Mouse (Mus musculus): ENCODE results near the gene Ldlrad3. TPM values are rescaled to one million over a fixed set of nuclear protein-coding genes. Genes with fewer than 3 reads are reported as not detected.

Gene Ldlrad3
- polyA plus RNA-seq (2015; fragmentation: Nextera tagmentation; extraction: Ambion mirVana): 11.7 and 17.5 TPM in 2 replicates

- Histone ChIP-seq H3K27ac (peak within 1 kb of the TSS; percentile 82), H3K4me2 (peak within 1 kb of the TSS; percentile 87), H3K9ac (peak within 1 kb of the TSS; percentile 74), H3K4me3 (peak within 1 kb of the TSS; percentile 70), H3K4me1 (replicated peaks) (peaks cover 11% of the 10 kb centered on the region), H3K9me3 (replicated peaks) (no peaks in the 10 kb centered on the region), H3K36me3 (no peaks in the 10 kb centered on the region), H3K27me3 (no peaks in the 10 kb centered on the region)
- peak; percentile 96 for ATAC-seq (replicated peaks; ENCODE audit: insufficient number of reproducible peaks, insufficient read depth, low FRiP score, low read depth)
- under 1% methylated on average over 66 of the region's 77 CpGs for WGBS
Observed at GRCm38 (mm10) chr2:102185951-102186561, at the start of gene Ldlrad3. Ldlrad3 (minus strand) TSS chr2:102186385.

GRCm38 (mm10) chr2:102231470-102231869 is 45.3 kb upstream of the Ldlrad3 start:
- H3K9me3 ChIP-seq (replicated peaks): no peaks in the 10 kb centered on the region
- H3K36me3 ChIP-seq: no peaks in the 10 kb centered on the region
- H3K4me3 ChIP-seq: no peak overlapping the region
- H3K9ac ChIP-seq: no peak overlapping the region
- 0 out of 2 replicates have a peak, but pooled peaks cover 4% of the 10 kb centered on the region for H3K27me3 ChIP-seq
- WGBS: 55% methylated on average over 5 of the region's 5 CpGs
- H3K4me2 ChIP-seq: no peak overlapping the region
- peaks cover 6% of the 10 kb centered on the region; the same call in 1 of the 2 replicates for H3K4me1 ChIP-seq (replicated peaks)
- H3K27ac ChIP-seq: no peak overlapping the region
- no peak for ATAC-seq (replicated peaks; ENCODE audit: insufficient number of reproducible peaks, insufficient read depth, low FRiP score, low read depth)

GRCm38 (mm10) chr2:102229126-102229525 is 42.9 kb upstream of the Ldlrad3 start:
- Histone ChIP-seq H3K27me3 (0 out of 2 replicates have a peak, but pooled peaks cover 4% of the 10 kb centered on the region), H3K4me3 (no peak overlapping the region), H3K27ac (no peak overlapping the region), H3K4me1 (replicated peaks) (peaks cover 6% of the 10 kb centered on the region; the same call in 1 of the 2 replicates), H3K36me3 (no peaks in the 10 kb centered on the region), H3K9ac (no peak overlapping the region), H3K4me2 (no peak overlapping the region), H3K9me3 (replicated peaks) (no peaks in the 10 kb centered on the region)
- WGBS: 97% methylated on average over 2 of the region's 2 CpGs
- ATAC-seq (replicated peaks; ENCODE audit: insufficient number of reproducible peaks, insufficient read depth, low FRiP score, low read depth): no peak

GRCm38 (mm10) chr2:102228331-102228730 is 42.1 kb upstream of the Ldlrad3 start:
- ATAC-seq (replicated peaks; ENCODE audit: insufficient number of reproducible peaks, insufficient read depth, low FRiP score, low read depth): no peak

GRCm38 (mm10) chr2:102227839-102228238 is 41.7 kb upstream of the Ldlrad3 start:
- Histone ChIP-seq H3K4me3 (no peak overlapping the region), H3K4me1 (replicated peaks) (peaks cover 6% of the 10 kb centered on the region; the same call in 1 of the 2 replicates), H3K36me3 (no peaks in the 10 kb centered on the region), H3K4me2 (no peak overlapping the region), H3K9me3 (replicated peaks) (no peaks in the 10 kb centered on the region), H3K27me3 (0 out of 2 replicates have a peak, but pooled peaks cover 4% of the 10 kb centered on the region), H3K9ac (no peak overlapping the region), H3K27ac (no peak overlapping the region)
- no peak for ATAC-seq (replicated peaks; ENCODE audit: insufficient number of reproducible peaks, insufficient read depth, low FRiP score, low read depth)
- 89% methylated on average over 8 of the region's 8 CpGs for WGBS

More at GRCm38 (mm10) chr2:102228331-102228730, 42.1 kb upstream of the Ldlrad3 start:
- Histone ChIP-seq H3K36me3 (no peaks in the 10 kb centered on the region), H3K27me3 (0 out of 2 replicates have a peak, but pooled peaks cover 4% of the 10 kb centered on the region), H3K27ac (no peak overlapping the region), H3K9me3 (replicated peaks) (no peaks in the 10 kb centered on the region), H3K4me2 (no peak overlapping the region), H3K9ac (no peak overlapping the region), H3K4me1 (replicated peaks) (peaks cover 6% of the 10 kb centered on the region; the same call in 1 of the 2 replicates), H3K4me3 (no peak overlapping the region)
- 57% methylated on average over 5 of the region's 5 CpGs for WGBS

GRCm38 (mm10) chr2:102226274-102226673 is 40.1 kb upstream of the Ldlrad3 start:
- H3K4me1 ChIP-seq (replicated peaks): peaks cover 3% of the 10 kb centered on the region; the same call in 1 of the 2 replicates
- H3K9ac ChIP-seq: no peak overlapping the region
- ATAC-seq (replicated peaks; ENCODE audit: insufficient number of reproducible peaks, insufficient read depth, low FRiP score, low read depth): no peak
- WGBS: 67% methylated on average over 15 of the region's 15 CpGs
- H3K4me2 ChIP-seq: no peak overlapping the region
- H3K36me3 ChIP-seq: no peaks in the 10 kb centered on the region
- no peak overlapping the region for H3K27ac ChIP-seq
- no peak overlapping the region for H3K4me3 ChIP-seq
- H3K27me3 ChIP-seq: 0 out of 2 replicates have a peak, but pooled peaks cover 4% of the 10 kb centered on the region
- H3K9me3 ChIP-seq (replicated peaks): no peaks in the 10 kb centered on the region

- H3K4me1 ChIP-seq (replicated peaks): 0 out of 2 replicates have a peak, but pooled peaks cover 2% of the 10 kb centered on the region
Observed at GRCm38 (mm10) chr2:102223355-102224128, 37.4 kb upstream of the Ldlrad3 start.

GRCm38 (mm10) chr2:102222749-102223148 is 36.6 kb upstream of the Ldlrad3 start:
- Histone ChIP-seq H3K36me3 (no peaks in the 10 kb centered on the region), H3K4me1 (replicated peaks) (no peaks in the 10 kb centered on the region), H3K9me3 (replicated peaks) (no peaks in the 10 kb centered on the region), H3K9ac (no peak overlapping the region), H3K27me3 (no peaks in the 10 kb centered on the region), H3K27ac (no peak overlapping the region), H3K4me3 (no peak overlapping the region), H3K4me2 (no peak overlapping the region)
- no peak for ATAC-seq (replicated peaks; ENCODE audit: insufficient number of reproducible peaks, insufficient read depth, low FRiP score, low read depth)
- WGBS: 73% methylated on average over 3 of the region's 3 CpGs

More at GRCm38 (mm10) chr2:102223355-102224128, 37.4 kb upstream of the Ldlrad3 start:
- Histone ChIP-seq H3K9ac (no peak overlapping the region), H3K27ac (no peak overlapping the region), H3K4me3 (no peak overlapping the region), H3K27me3 (no peaks in the 10 kb centered on the region), H3K9me3 (replicated peaks) (no peaks in the 10 kb centered on the region), H3K4me2 (no peak overlapping the region), H3K36me3 (no peaks in the 10 kb centered on the region)
- ATAC-seq (replicated peaks; ENCODE audit: insufficient number of reproducible peaks, insufficient read depth, low FRiP score, low read depth): no peak
- WGBS: 20% methylated on average over 11 of the region's 11 CpGs

- H3K4me3 ChIP-seq: no peak overlapping the region
- no peaks in the 10 kb centered on the region for H3K9me3 ChIP-seq (replicated peaks)
- no peak overlapping the region for H3K27ac ChIP-seq
- H3K4me2 ChIP-seq: no peak overlapping the region
- no peaks in the 10 kb centered on the region for H3K36me3 ChIP-seq
- WGBS: 72% methylated on average over 1 of the region's 1 CpGs
- no peaks in the 10 kb centered on the region for H3K27me3 ChIP-seq
- H3K9ac ChIP-seq: no peak overlapping the region
- H3K4me1 ChIP-seq (replicated peaks): no peaks in the 10 kb centered on the region
- ATAC-seq (replicated peaks; ENCODE audit: insufficient number of reproducible peaks, insufficient read depth, low FRiP score, low read depth): no peak
Observed at GRCm38 (mm10) chr2:102216817-102217216, 30.6 kb upstream of the Ldlrad3 start.

GRCm38 (mm10) chr2:102212096-102212495 is 25.9 kb upstream of the Ldlrad3 start:
- ATAC-seq (replicated peaks; ENCODE audit: insufficient number of reproducible peaks, insufficient read depth, low FRiP score, low read depth): no peak
- no peaks in the 10 kb centered on the region for H3K27me3 ChIP-seq
- WGBS: 57% methylated on average over 4 of the region's 4 CpGs
- H3K4me2 ChIP-seq: no peak overlapping the region
- H3K36me3 ChIP-seq: no peaks in the 10 kb centered on the region
- no peaks in the 10 kb centered on the region for H3K9me3 ChIP-seq (replicated peaks)
- H3K4me1 ChIP-seq (replicated peaks): no peaks in the 10 kb centered on the region
- no peak overlapping the region for H3K4me3 ChIP-seq
- no peak overlapping the region for H3K27ac ChIP-seq
- H3K9ac ChIP-seq: no peak overlapping the region

GRCm38 (mm10) chr2:102205672-102206399 is 19.7 kb upstream of the Ldlrad3 start:
- no peak for ATAC-seq (replicated peaks; ENCODE audit: insufficient number of reproducible peaks, insufficient read depth, low FRiP score, low read depth)
- H3K27ac ChIP-seq: no peak overlapping the region
- H3K27me3 ChIP-seq: peaks cover 6% of the 10 kb centered on the region; the same call in 1 of the 2 replicates
- no peaks in the 10 kb centered on the region for H3K36me3 ChIP-seq
- 25% methylated on average over 14 of the region's 14 CpGs for WGBS
- H3K4me1 ChIP-seq (replicated peaks): no peaks in the 10 kb centered on the region
- no peak overlapping the region for H3K9ac ChIP-seq
- no peaks in the 10 kb centered on the region for H3K9me3 ChIP-seq (replicated peaks)
- H3K4me2 ChIP-seq: 0 out of 2 replicates have a peak overlapping the region, but pooled peaks have one; percentile 13
- H3K4me3 ChIP-seq: no peak overlapping the region

All from heart, embryonic 15.5 days (tissue).